Mouse (Mus musculus) heart, postnatal 10 days (tissue): ENCODE results near the gene Exoc6b. TPM values are rescaled to one million over a fixed set of nuclear protein-coding genes. Genes with fewer than 3 reads are reported as not detected.

Experiments
- DNase-seq, 2 experiments: peaks; one replicate each; pipeline ENCODE4 v3.0.0; 2021
- intact Hi-C: fragments of 180-260 bp; cut with DNase I; formaldehyde crosslinking; loops from one replicate; pipeline ENCODE4 v1.15.1; 2025
- total RNA-seq, 2 experiments: library from RNA; stranded (reverse); gene quantifications; 2 replicates each; pipeline ENCODE4 v1.2.3; 2021

Gene Exoc6b
- total RNA-seq, 2 experiments from 2014 or later: 21.8 to 24.2 TPM

- DNase-seq: no peak
- intact Hi-C loops: no loop called here
Measured at GRCm38 (mm10) chr6:84751409-84751808, 317.9 kb downstream of the Exoc6b start.

GRCm38 (mm10) chr6:84746847-84747395 is 322.4 kb downstream of the Exoc6b start:
- DNase-seq: no peak
- intact Hi-C loops: no loop called here

GRCm38 (mm10) chr6:84746193-84746846 is 323.0 kb downstream of the Exoc6b start:
- no peak for DNase-seq
- intact Hi-C loops: no loop called here

- no peak for DNase-seq
- intact Hi-C loops: no loop called here
Measured at GRCm38 (mm10) chr6:84745570-84745969, 323.7 kb downstream of the Exoc6b start.

GRCm38 (mm10) chr6:84742227-84742626 is 327.1 kb downstream of the Exoc6b start:
- intact Hi-C loops: no loop called here

GRCm38 (mm10) chr6:84736942-84737341 is 332.4 kb downstream of the Exoc6b start:
- peak; percentile 21 to 43 for DNase-seq
- intact Hi-C loops: no loop called here

More at GRCm38 (mm10) chr6:84742227-84742626, 327.1 kb downstream of the Exoc6b start:
- DNase-seq: no peak

- intact Hi-C loops: no loop called here
- peak; percentile 2 to 11 for DNase-seq
Measured at GRCm38 (mm10) chr6:84726876-84727275, 342.4 kb downstream of the Exoc6b start.

- DNase-seq: no peak
- intact Hi-C loops: no loop called here
Measured at GRCm38 (mm10) chr6:84713171-84713570, 356.1 kb downstream of the Exoc6b start.

- intact Hi-C loops: no loop called here
- DNase-seq: no peak
Measured at GRCm38 (mm10) chr6:84710831-84711230, 358.5 kb downstream of the Exoc6b start.

GRCm38 (mm10) chr6:84708631-84709030 is 360.7 kb downstream of the Exoc6b start:
- DNase-seq: no peak
- intact Hi-C loops: no loop called here

GRCm38 (mm10) chr6:84699579-84699978 is 369.7 kb downstream of the Exoc6b start:
- intact Hi-C loops: no loop called here

GRCm38 (mm10) chr6:84698288-84698673 is 371.0 kb downstream of the Exoc6b start:
- DNase-seq: no peak
- intact Hi-C loops: no loop called here

More at GRCm38 (mm10) chr6:84699579-84699978, 369.7 kb downstream of the Exoc6b start:
- DNase-seq: no peak

- DNase-seq: peak; percentile 61 to 67
- intact Hi-C loops: no loop called here
Measured at GRCm38 (mm10) chr6:84697474-84698287, 371.6 kb downstream of the Exoc6b start.

- DNase-seq: no peak
- intact Hi-C loops: no loop called here
Measured at GRCm38 (mm10) chr6:84693844-84694243, 375.5 kb downstream of the Exoc6b start.

GRCm38 (mm10) chr6:84693204-84693603 is 376.1 kb downstream of the Exoc6b start:
- DNase-seq: no peak
- intact Hi-C loops: no loop called here

- intact Hi-C loops: no loop called here
- no peak for DNase-seq
Measured at GRCm38 (mm10) chr6:84691907-84692306, 377.4 kb downstream of the Exoc6b start.

GRCm38 (mm10) chr6:84677770-84678169 is 391.5 kb downstream of the Exoc6b start:
- DNase-seq: no peak
- intact Hi-C loops: no loop called here

GRCm38 (mm10) chr6:84674936-84675335 is 394.4 kb downstream of the Exoc6b start:
- DNase-seq: no peak
- intact Hi-C loops: no loop called here

- peak; percentile 23 to 24 for DNase-seq
Measured at GRCm38 (mm10) chr6:84674136-84674535, 395.2 kb downstream of the Exoc6b start.

GRCm38 (mm10) chr6:84661451-84662112 is 407.7 kb downstream of the Exoc6b start:
- intact Hi-C loops: no loop called here
- no peak for DNase-seq

More at GRCm38 (mm10) chr6:84674136-84674535, 395.2 kb downstream of the Exoc6b start:
- intact Hi-C loops: no loop called here

- DNase-seq: no peak
- intact Hi-C loops: no loop called here
Measured at GRCm38 (mm10) chr6:84660982-84661381, 408.3 kb downstream of the Exoc6b start.
